Mouse (Mus musculus): ENCODE data around the gene Efcab5. TPM values are rescaled to one million over a fixed set of nuclear protein-coding genes. Genes with fewer than 3 reads are reported as not detected.

Gene Efcab5
- polyA plus RNA-seq, 1 experiment: 1.1 TPM

DNA sequence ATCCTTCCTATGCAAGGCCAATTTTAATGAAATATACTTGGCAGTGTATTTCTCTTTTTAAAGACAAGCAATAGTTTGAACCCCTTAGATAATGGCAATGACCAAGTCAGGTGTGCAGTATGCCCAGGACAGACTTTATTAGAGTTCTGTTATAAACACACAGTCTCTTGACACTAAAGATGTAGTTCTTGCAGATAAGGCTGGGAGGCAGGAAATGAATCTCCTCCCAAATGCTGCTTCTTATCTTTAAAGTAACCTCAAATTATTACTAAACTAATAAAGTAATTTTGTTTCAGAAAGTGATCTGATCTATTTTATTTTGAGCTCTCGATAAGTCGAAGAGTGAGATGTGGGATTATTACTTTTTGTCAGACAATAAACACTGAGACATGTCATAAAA lies 125.4 kb downstream of the Efcab5 start:
- H3K27ac ChIP-seq (ENCODE audit: control insufficient read depth, insufficient read depth, low read length): no peak overlapping the region
- no peaks in the 10 kb centered on the region for H3K36me3 ChIP-seq (ENCODE audit: control insufficient read depth, insufficient read depth, low read length)
- H3K4me1 ChIP-seq (replicated peaks; ENCODE audit: control insufficient read depth, insufficient read depth, low read length): no peaks in the 10 kb centered on the region
- 96% methylated on average over 2 of the region's 2 CpGs for WGBS
- H3K27me3 ChIP-seq (ENCODE audit: control insufficient read depth, insufficient read depth, low read length): no peaks in the 10 kb centered on the region
- H3K4me3 ChIP-seq (ENCODE audit: control insufficient read depth, insufficient read depth, low read length): no peak overlapping the region
- no peak for TF ChIP-seq POLR2A (IDR thresholded peaks at IDR 0.05; ENCODE audit: control insufficient read depth, extremely low read depth, insufficient read depth, low read length, poor library complexity)
- TF ChIP-seq CTCF (IDR thresholded peaks at IDR 0.05; ENCODE audit: borderline replicate concordance, control insufficient read depth, extremely low read depth, insufficient read depth, low read length, poor library complexity): no peak
- DNase-seq: no peak

DNA sequence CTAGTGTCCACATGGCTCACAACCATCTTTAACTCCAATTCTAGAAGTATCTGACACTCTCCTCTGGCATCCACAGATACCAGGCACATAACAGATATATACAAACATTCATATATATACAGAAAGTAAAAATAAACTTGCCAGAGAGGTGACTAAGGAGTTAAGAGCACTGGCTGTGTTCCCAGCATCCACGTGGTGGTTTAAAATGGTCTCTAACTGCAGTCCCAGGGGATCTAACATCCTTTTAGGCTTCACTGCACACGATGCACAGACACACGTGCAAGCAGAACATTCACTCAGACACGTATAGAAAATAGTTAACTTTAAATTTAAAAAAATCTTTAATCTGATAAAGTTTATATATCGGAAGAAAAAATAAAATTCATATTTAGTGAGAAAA lies 126.8 kb downstream of the Efcab5 start:
- Histone ChIP-seq H3K27ac (ENCODE audit: control insufficient read depth, insufficient read depth, low read length) (no peak overlapping the region), H3K4me1 (replicated peaks; ENCODE audit: control insufficient read depth, insufficient read depth, low read length) (no peaks in the 10 kb centered on the region), H3K4me3 (ENCODE audit: control insufficient read depth, insufficient read depth, low read length) (no peak overlapping the region), H3K27me3 (ENCODE audit: control insufficient read depth, insufficient read depth, low read length) (no peaks in the 10 kb centered on the region), H3K36me3 (ENCODE audit: control insufficient read depth, insufficient read depth, low read length) (no peaks in the 10 kb centered on the region)
- 83% methylated on average over 5 of the region's 5 CpGs for WGBS
- TF ChIP-seq POLR2A (IDR thresholded peaks at IDR 0.05; ENCODE audit: control insufficient read depth, extremely low read depth, insufficient read depth, low read length, poor library complexity): no peak
- no peak for DNase-seq

- Histone ChIP-seq H3K27me3 (ENCODE audit: control insufficient read depth, insufficient read depth, low read length) (no peaks in the 10 kb centered on the region), H3K4me3 (ENCODE audit: control insufficient read depth, insufficient read depth, low read length) (no peak overlapping the region), H3K4me1 (replicated peaks; ENCODE audit: control insufficient read depth, insufficient read depth, low read length) (no peaks in the 10 kb centered on the region), H3K36me3 (ENCODE audit: control insufficient read depth, insufficient read depth, low read length) (peaks cover 30% of the 10 kb centered on the region), H3K27ac (ENCODE audit: control insufficient read depth, insufficient read depth, low read length) (no peak overlapping the region)
- no peak for TF ChIP-seq POLR2A (IDR thresholded peaks at IDR 0.05; ENCODE audit: control insufficient read depth, extremely low read depth, insufficient read depth, low read length, poor library complexity)
- no peak for TF ChIP-seq CTCF (IDR thresholded peaks at IDR 0.05; ENCODE audit: borderline replicate concordance, control insufficient read depth, extremely low read depth, insufficient read depth, low read length, poor library complexity)
- WGBS: 96% methylated on average over 2 of the region's 2 CpGs
- DNase-seq: no peak
These were observed 146.0 kb downstream of the Efcab5 start for GRCm38 (mm10) chr11:77042816-77043215.

GRCm38 (mm10) chr11:77041891-77042290 lies 146.9 kb downstream of the Efcab5 start:
- no peak overlapping the region for H3K27ac ChIP-seq (ENCODE audit: control insufficient read depth, insufficient read depth, low read length)
- DNase-seq: no peak
- no peak overlapping the region for H3K4me3 ChIP-seq (ENCODE audit: control insufficient read depth, insufficient read depth, low read length)
- TF ChIP-seq POLR2A (IDR thresholded peaks at IDR 0.05; ENCODE audit: control insufficient read depth, extremely low read depth, insufficient read depth, low read length, poor library complexity): no peak
- no peaks in the 10 kb centered on the region for H3K4me1 ChIP-seq (replicated peaks; ENCODE audit: control insufficient read depth, insufficient read depth, low read length)
- H3K36me3 ChIP-seq (ENCODE audit: control insufficient read depth, insufficient read depth, low read length): peaks cover 23% of the 10 kb centered on the region
- H3K27me3 ChIP-seq (ENCODE audit: control insufficient read depth, insufficient read depth, low read length): no peaks in the 10 kb centered on the region
- WGBS: 98% methylated on average over 4 of the region's 4 CpGs

Other genes starting within 250 kb of the Efcab5 start
- 5.9 and 6.5 TPM in 2 replicates for gene Slc6a4, start 190.4 kb downstream of the Efcab5 start, polyA plus RNA-seq (2012; rRNA removed)
- gene Nsrp1, start 110.5 kb downstream of the Efcab5 start, polyA plus RNA-seq (2012; rRNA removed): 1.3 and 1.7 TPM in 2 replicates
- gene Ssh2, start 27.3 kb upstream of the Efcab5 start, polyA plus RNA-seq (2012; rRNA removed): 28.6 and 30.0 TPM in 2 replicates